ENCODE assay signal across 22 mouse cellular contexts in the genomic region with DNA sequence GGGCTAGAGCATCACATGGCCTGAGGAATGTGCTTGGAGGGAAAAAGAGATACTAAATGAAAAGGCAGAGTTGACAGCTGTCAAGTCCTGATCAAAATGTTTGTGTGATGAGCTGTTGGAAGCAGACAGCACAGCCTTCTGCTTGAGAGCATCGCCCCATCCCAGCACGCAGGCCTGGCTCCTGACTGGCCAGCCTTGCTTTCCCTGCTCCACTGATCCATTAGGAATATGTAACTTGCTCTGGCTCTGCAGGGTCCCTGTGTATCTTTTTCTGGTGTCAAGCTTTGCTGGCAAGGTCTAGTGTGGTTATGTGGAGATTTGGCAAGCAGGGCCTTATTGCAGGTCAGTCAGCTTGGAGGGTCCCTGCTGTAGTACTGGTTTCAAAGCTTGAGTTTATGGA.
"Had no signal": no experiment of that assay in that cellular context is flagged by ENCODE, and none has a peak within 500 bp of the region (broad histone marks: within the 10 kb centered on the region; RNA-seq: fewer than 3 reads in every experiment).

No protein-coding gene starts in this region.

- DNase-seq: kidney, adult 8-10 months; kidney, postnatal 10 days; kidney, postnatal 36 days; layer of hippocampus, postnatal 36 days; liver; lung, adult 18-20 months; lung, postnatal 10 days; lung, postnatal 36 days; thymus, postnatal 25 days had no signal

- H3K4me3 ChIP-seq: kidney, embryonic 15.5 days; left cerebral cortex, adult 2 months; limb, embryonic 10.5 days; limb, embryonic 13.5 days; liver, embryonic 12.5 days; liver, embryonic 15.5 days; lung, embryonic 15.5 days; megakaryocyte, embryonic 14.5 days; midbrain, embryonic 10.5 days; midbrain, embryonic 13.5 days; neural tube, embryonic 12.5 days; neural tube, embryonic 15.5 days had no signal

- H3K4me1 ChIP-seq: limb, embryonic 10.5 days; lung, embryonic 15.5 days; midbrain, embryonic 10.5 days; neural tube, embryonic 12.5 days had no signal

- H3K4me2 ChIP-seq: kidney, embryonic 15.5 days; limb, embryonic 13.5 days; liver, embryonic 12.5 days; liver, embryonic 15.5 days; lung, embryonic 15.5 days; midbrain, embryonic 13.5 days; neural tube, embryonic 12.5 days; neural tube, embryonic 15.5 days had no signal

- H3K27ac ChIP-seq: kidney, embryonic 15.5 days; left cerebral cortex, adult 2 months; limb, embryonic 10.5 days; limb, embryonic 13.5 days; liver, embryonic 12.5 days; liver, embryonic 15.5 days; lung, embryonic 15.5 days; midbrain, embryonic 10.5 days; midbrain, embryonic 13.5 days; neural tube, embryonic 12.5 days; neural tube, embryonic 15.5 days; stomach, postnatal 0 days had no signal

- H3K27me3 ChIP-seq: kidney, embryonic 15.5 days; limb, embryonic 13.5 days; liver, embryonic 12.5 days; liver, embryonic 15.5 days; lung, embryonic 15.5 days; megakaryocyte, embryonic 14.5 days; midbrain, embryonic 13.5 days; neural tube, embryonic 12.5 days; neural tube, embryonic 15.5 days had no signal

- H3K9ac ChIP-seq: kidney, embryonic 15.5 days; limb, embryonic 13.5 days; liver, embryonic 12.5 days; liver, embryonic 15.5 days; lung, embryonic 15.5 days; midbrain, embryonic 13.5 days; neural tube, embryonic 12.5 days; neural tube, embryonic 15.5 days had no signal

- ATAC-seq: liver, embryonic 12.5 days; midbrain, embryonic 13.5 days had no signal

- H3K9me3 ChIP-seq: kidney, embryonic 15.5 days; limb, embryonic 10.5 days; limb, embryonic 13.5 days; liver, embryonic 12.5 days; liver, embryonic 15.5 days; lung, embryonic 15.5 days; megakaryocyte, embryonic 14.5 days; midbrain, embryonic 10.5 days; midbrain, embryonic 13.5 days; neural tube, embryonic 12.5 days; neural tube, embryonic 15.5 days had no signal
